Mouse (Mus musculus) B cell, adult (primary cell): Measurements from ENCODE around the gene Ppcdc. TPM values are rescaled to one million over a fixed set of nuclear protein-coding genes. Genes with fewer than 3 reads are reported as not detected.

ENCODE experiments used
- total RNA-seq: library from RNA; stranded (reverse); gene quantifications from 4 replicates; pipeline ENCODE4 v1.2.4, GENCODE M21; 2023; ENCODE audit not compliant: inconsistent age

The Ppcdc gene
- 69.4 to 80.2 TPM (median 74.0 TPM) in 4 replicates for total RNA-seq

DNA sequence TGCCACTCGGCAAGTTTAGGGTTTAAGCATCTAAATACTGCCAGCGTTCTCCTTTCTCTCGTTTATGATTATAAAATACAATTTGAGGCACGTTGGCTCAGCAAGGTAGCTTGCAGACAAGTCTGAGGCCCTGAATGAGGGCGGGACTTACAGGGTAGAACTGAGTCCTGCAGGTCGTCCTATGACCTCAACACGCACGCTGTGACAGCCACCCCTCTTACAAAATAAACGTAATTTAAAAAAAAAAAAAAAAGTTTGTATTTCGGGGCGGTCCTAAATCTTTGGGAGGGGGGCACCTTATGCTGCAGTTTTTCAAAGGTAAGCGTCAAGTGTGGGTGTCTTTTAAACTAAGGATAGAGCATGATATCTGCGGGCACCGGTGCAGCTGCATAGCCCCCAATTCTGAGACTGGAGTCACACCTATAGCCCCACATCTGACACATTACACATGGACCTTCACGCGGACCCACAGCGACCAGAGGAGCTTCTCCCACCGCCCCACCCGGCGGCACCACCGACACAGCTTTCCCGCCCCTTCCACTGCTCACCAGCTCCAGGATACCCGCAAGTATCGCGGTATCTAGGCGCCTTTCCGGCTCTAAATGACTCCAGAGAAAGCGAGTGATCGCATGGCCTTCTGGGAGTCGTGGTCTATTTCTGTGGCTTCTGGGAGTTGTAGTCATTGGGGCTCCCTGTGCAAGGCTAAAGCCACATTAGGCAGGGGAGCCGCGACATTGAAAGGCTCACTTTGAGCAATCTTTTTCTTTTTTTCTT lies at the start of gene Ppcdc:
Gene Ppcdc (minus strand): TSS at position 603 of the 774 bp plus-strand sequence.

DNA sequence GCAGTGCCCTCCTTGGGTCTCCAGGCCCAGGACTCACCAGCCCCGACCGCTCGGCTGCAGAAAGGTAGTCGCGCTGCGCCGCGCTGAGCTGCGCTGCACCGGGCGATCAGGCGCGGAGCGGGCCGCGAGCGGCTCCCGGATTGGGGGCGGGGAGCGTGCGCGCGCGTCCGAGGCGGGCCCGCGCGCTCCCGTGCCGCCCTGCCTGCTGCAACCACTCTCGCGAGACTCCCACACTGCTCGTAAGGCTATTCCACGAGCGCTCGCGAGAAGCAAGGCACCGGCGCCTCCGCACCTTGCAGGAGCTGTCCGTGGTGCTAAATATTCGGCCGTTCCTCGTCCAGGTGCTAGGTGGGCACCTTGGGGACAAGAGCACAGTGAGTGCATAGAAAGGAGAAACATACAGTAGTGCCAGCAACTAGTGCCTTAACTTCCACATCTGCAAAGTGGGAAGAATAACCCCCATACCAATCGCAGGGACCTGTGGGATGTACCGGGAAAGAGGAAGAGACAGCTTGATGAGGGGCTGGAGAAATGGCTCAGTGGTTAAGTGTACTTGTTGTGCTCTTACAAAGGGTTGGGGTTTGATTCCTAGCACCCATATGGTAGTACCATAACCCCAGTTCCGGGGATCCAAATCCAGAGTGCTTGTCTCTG lies 28.1 kb upstream of the Ppcdc start, which contains the start of gene Scamp5:
Gene Scamp5 (minus strand): TSS at position 165 of the 654 bp plus-strand sequence.

Other genes with a start within 250 kb of the Ppcdc start
- gene Trcg1, start 203.6 kb downstream of the Ppcdc start, total RNA-seq: not detected in 4 replicates
- 184 to 225 TPM (median 207 TPM) in 4 replicates for gene 1700017B05Rik, start 177.5 kb downstream of the Ppcdc start, total RNA-seq
- 0.16 to 0.90 TPM (median 0.38 TPM) in 3 of 4 replicates, not detected in the other for gene Scamp5, start 27.9 kb upstream of the Ppcdc start, total RNA-seq
- 0.36 to 0.48 TPM in 2 of 4 replicates, not detected in the others for gene Rpp25, start 63.9 kb upstream of the Ppcdc start, total RNA-seq
- 89.9 to 126 TPM (median 108 TPM) in 4 replicates for gene Cox5a, start 81.2 kb upstream of the Ppcdc start, total RNA-seq
- 15.5 to 17.5 TPM (median 16.7 TPM) in 4 replicates for gene Fam219b, start 97.4 kb upstream of the Ppcdc start, total RNA-seq
- gene Mpi, start 112.6 kb upstream of the Ppcdc start, total RNA-seq: 11.5 to 14.4 TPM (median 13.1 TPM) in 4 replicates
- 118 to 122 TPM (median 121 TPM) in 4 replicates for gene Scamp2, start 120.8 kb upstream of the Ppcdc start, total RNA-seq
- gene Ulk3, start 149.3 kb upstream of the Ppcdc start, total RNA-seq: 81.7 to 91.7 TPM (median 88.2 TPM) in 4 replicates
- 0.96 TPM in 1 of 4 replicates, not detected in the others for gene Cplx3, start 166.2 kb upstream of the Ppcdc start, total RNA-seq
- 0.39 to 0.90 TPM (median 0.57 TPM) in 4 replicates for gene Lman1l, start 180.7 kb upstream of the Ppcdc start, total RNA-seq
- 558 to 628 TPM (median 613 TPM) in 4 replicates for gene Csk, start 213.5 kb upstream of the Ppcdc start, total RNA-seq
- not detected in 4 replicates for gene Cyp1a2, start 243.6 kb upstream of the Ppcdc start, total RNA-seq
- not detected in 4 replicates for gene Cyp1a1, start 247.8 kb upstream of the Ppcdc start, total RNA-seq